Mouse (Mus musculus): ENCODE results near the gene Rapgef5. TPM values are rescaled to one million over a fixed set of nuclear protein-coding genes. Genes with fewer than 3 reads are reported as not detected.

Rapgef5 gene
- polyA plus RNA-seq, 1 experiment from 2014 or later, result 6.3 TPM

DNA sequence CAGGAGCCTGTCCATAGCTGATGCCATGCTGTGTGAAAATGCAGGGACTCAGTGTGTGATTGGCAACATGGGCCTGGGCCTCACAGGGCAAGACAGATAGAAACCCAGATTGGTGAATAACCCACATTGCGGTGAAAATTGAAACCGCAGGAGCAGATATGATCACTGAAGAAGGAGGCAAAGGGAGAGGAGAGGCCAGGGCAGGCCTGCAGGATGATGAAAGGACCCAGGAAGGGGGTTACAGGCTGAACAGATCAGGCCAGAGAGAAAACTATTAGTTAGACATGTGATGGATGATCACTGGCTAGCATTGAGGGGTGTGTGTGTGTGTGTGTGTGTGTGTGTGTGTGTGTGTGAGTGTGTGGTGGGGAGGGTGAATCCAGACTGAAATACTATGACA, 122.6 kb downstream of the Rapgef5 start:
- no peaks in the 10 kb centered on the region for H3K9me3 ChIP-seq (replicated peaks)
- H3K27me3 ChIP-seq (ENCODE audit: low read depth, poor library complexity, severe bottlenecking), result no peaks in the 10 kb centered on the region
- H3K4me1 ChIP-seq, result peaks cover 9% of the 10 kb centered on the region
- WGBS, result 76% methylated on average over 2 of the region's 2 CpGs
- H3K27ac ChIP-seq, result no peak overlapping the region; the same call in 1 of the 2 replicates
- H3K36me3 ChIP-seq, result no peaks in the 10 kb centered on the region
- H3K4me3 ChIP-seq, result no peak overlapping the region
- DNase-seq (ENCODE audit: low spot score), result no peak

DNA sequence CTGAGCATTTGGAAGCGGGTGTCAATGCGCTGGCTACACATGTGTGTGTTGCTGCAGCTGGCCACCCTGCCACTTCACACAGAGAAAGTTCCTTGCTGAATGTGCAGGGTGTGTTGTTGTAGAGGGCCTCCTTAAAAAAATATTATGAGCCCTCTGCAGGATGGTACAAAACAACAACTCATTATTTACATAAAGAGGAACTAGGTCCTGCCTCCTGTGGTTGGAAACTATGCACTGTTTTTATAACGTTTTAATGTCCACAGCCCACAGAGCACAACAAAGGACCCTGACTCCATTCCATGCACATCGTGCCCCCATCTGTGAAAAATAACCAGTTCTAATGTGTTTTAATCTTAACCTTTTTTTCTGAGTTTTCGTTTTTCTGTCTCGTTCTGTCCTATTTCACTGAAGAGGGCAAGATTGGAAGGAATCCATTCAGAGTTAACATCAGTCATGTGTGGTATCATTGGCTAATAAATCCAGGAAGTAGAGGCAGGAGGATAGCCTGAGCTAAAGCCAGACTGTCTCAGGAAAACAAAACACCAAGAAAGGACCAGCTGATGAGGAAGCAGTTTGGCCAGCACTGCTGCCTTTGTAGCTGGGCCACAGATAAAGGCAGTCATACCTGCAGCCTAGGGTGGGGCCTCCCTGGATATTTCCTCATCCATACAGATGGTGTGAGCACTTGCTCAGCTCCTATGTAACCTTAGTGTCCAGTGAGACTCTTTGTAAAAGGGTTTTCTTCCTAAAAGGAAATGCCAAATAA, 123.3 kb downstream of the Rapgef5 start:
- H3K27me3 ChIP-seq (ENCODE audit: low read depth, poor library complexity, severe bottlenecking), result no peaks in the 10 kb centered on the region
- H3K4me1 ChIP-seq, result peaks cover 9% of the 10 kb centered on the region
- H3K36me3 ChIP-seq, result no peaks in the 10 kb centered on the region
- no peak overlapping the region for H3K4me3 ChIP-seq
- no peak for DNase-seq (ENCODE audit: low spot score)
- H3K27ac ChIP-seq, result no peak overlapping the region
- H3K9me3 ChIP-seq (replicated peaks), result no peaks in the 10 kb centered on the region
- 82% methylated on average over 6 of the region's 6 CpGs for WGBS

DNA sequence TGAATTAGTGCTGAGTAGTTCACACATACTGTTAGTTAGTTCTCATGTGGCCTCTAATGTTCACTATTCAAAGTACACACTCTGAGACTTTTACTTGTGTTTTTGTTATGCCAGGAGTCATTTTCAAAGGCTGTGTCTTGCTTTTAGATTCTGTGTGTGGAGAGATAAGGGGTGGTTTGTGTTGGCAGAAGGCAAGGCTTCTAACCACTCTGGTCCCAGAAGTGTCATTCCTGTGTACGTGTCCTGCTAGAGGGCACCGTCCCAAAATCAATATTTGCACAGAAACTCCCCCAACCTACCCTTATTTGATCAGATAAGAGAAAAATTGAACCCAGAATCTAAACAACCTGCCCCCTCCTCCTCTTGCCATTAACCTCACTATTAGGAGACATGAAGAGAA, 126.2 kb downstream of the Rapgef5 start:
- H3K27me3 ChIP-seq (ENCODE audit: low read depth, poor library complexity, severe bottlenecking), result no peaks in the 10 kb centered on the region
- H3K4me3 ChIP-seq, result no peak overlapping the region
- no peak overlapping the region for H3K27ac ChIP-seq
- no peak for DNase-seq (ENCODE audit: low spot score)
- peaks cover 9% of the 10 kb centered on the region for H3K4me1 ChIP-seq
- 95% methylated on average over 2 of the region's 2 CpGs for WGBS
- H3K36me3 ChIP-seq, result no peaks in the 10 kb centered on the region
- H3K9me3 ChIP-seq (replicated peaks), result no peaks in the 10 kb centered on the region

DNA sequence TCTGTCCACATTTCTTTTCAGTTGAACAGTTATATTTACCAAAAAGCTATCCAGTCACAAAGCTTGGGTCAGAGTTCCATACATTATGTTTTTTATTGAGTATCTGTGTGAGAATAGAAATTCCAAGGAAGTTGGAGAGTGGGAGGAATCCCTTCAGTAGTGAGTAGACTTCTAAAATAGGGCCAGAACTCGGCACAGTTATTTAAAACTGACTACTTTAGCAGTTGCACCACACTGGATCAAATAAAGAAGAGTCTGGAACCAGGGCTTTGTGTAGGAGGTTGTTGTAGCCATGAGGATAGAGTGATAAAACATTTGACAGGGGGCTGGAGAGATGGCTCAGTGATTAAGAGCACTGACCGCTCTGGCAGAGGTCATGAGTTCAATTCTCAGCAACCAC, 129.5 kb downstream of the Rapgef5 start:
- H3K27ac ChIP-seq, result no peak overlapping the region
- H3K36me3 ChIP-seq, result no peaks in the 10 kb centered on the region
- H3K27me3 ChIP-seq (ENCODE audit: low read depth, poor library complexity, severe bottlenecking), result no peaks in the 10 kb centered on the region
- no peak for DNase-seq (ENCODE audit: low spot score)
- no peaks in the 10 kb centered on the region for H3K9me3 ChIP-seq (replicated peaks)
- H3K4me1 ChIP-seq, result no peaks in the 10 kb centered on the region
- 87% methylated on average over 2 of the region's 2 CpGs for WGBS
- H3K4me3 ChIP-seq, result no peak overlapping the region

DNA sequence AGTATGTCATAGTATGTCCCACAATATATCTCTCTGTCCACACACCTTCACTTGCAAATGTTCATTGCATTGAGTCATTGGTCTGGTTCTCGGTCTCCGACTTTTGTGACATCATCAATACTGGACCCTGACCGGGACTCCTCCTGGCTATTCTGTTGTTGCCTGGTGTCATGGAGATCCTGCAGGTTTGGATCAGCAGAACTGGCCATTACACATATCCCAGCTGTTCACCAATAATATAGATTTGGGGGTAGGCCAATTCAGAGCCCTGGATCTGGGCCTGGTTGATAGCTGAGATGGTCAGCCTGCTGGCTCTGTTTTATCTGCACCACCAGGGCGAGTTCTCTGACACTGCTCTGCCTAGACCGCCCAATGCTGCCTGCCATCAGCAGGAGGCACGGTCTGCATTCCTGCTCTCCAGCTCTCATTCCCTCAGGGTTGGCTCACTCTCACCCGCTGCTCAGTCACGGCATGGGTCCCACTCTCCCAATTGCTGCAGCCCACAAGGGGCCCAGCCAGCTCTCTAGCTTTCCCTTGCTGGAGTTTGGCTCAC, 137.7 kb downstream of the Rapgef5 start:
- 85% methylated on average over 8 of the region's 8 CpGs for WGBS
- Histone ChIP-seq H3K4me1 (peaks cover 5% of the 10 kb centered on the region; the same call in 1 of the 2 replicates), H3K27me3 (ENCODE audit: low read depth, poor library complexity, severe bottlenecking) (no peaks in the 10 kb centered on the region), H3K4me3 (no peak overlapping the region), H3K9me3 (replicated peaks) (no peaks in the 10 kb centered on the region), H3K36me3 (no peaks in the 10 kb centered on the region), H3K27ac (no peak overlapping the region)
- no peak for DNase-seq (ENCODE audit: low spot score)

DNA sequence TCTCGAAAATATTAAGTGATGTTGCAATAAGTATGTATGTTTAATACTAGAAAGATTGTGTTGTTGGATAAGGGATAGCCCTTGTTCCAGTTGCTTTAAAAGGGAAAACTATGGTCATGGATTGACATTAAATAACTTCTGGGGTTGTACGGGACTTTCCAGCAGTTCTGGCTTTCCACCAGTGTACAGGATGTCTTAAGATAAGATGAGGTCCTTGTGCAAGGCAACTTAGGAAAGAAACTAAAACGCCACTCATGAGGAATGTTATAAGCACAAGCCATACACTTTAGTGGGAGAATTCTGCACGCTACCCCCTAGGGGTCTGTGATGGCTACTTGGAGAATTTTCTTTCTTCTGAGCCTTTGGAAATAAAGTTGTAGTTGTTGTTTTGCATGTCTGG, 140.7 kb downstream of the Rapgef5 start:
- 87% methylated on average over 4 of the region's 4 CpGs for WGBS
- Histone ChIP-seq H3K9me3 (replicated peaks) (no peaks in the 10 kb centered on the region), H3K27me3 (ENCODE audit: low read depth, poor library complexity, severe bottlenecking) (no peaks in the 10 kb centered on the region), H3K4me1 (peaks cover 5% of the 10 kb centered on the region; the same call in 1 of the 2 replicates), H3K36me3 (no peaks in the 10 kb centered on the region), H3K27ac (no peak overlapping the region), H3K4me3 (no peak overlapping the region)
- no peak for DNase-seq (ENCODE audit: low spot score)

DNA sequence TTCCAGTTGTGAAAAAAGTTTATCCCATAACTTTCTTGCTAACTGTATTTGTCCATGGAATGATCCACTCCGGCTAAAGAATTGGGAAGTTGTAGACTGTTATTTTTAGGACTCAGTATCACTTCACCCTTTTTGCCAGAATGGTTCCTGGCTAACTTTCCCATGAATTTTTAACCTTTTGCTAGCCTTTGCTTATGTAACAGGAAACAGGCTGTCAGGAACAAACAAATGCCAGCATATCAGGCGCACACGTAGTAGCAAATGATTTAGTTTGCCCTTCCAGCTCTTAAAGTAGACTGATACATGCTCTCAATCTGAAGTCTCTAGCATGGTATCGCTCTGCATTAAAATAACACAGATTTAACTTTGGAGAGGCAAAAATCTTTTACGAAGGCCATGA, 141.5 kb downstream of the Rapgef5 start:
- peaks cover 5% of the 10 kb centered on the region; the same call in 1 of the 2 replicates for H3K4me1 ChIP-seq
- no peak overlapping the region for H3K4me3 ChIP-seq
- no peaks in the 10 kb centered on the region for H3K36me3 ChIP-seq
- no peak overlapping the region for H3K27ac ChIP-seq
- DNase-seq (ENCODE audit: low spot score), result no peak
- H3K9me3 ChIP-seq (replicated peaks), result no peaks in the 10 kb centered on the region
- H3K27me3 ChIP-seq (ENCODE audit: low read depth, poor library complexity, severe bottlenecking), result no peaks in the 10 kb centered on the region
- 79% methylated on average over 5 of the region's 5 CpGs for WGBS

DNA sequence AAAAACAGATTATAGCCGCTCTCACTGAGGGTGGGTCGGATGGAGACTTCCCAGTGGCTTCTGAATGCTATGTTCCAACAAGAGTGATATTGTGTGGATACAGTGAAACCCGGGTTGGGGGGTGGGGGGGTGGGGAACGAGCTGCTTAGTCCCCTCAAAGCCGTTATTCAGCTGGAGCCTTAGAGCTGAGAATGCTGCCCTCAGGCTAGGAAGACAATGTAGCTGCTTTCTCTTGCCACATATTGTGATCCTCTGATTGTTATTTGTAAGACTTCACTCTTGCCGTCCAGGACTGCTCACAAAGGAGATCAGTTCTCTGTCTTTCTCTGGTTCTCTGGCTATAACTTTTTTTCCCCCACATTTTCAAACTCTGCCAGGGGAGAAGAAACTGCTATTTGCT, 142.5 kb downstream of the Rapgef5 start:
- H3K27ac ChIP-seq, result no peak overlapping the region
- no peak overlapping the region for H3K4me3 ChIP-seq

DNA sequence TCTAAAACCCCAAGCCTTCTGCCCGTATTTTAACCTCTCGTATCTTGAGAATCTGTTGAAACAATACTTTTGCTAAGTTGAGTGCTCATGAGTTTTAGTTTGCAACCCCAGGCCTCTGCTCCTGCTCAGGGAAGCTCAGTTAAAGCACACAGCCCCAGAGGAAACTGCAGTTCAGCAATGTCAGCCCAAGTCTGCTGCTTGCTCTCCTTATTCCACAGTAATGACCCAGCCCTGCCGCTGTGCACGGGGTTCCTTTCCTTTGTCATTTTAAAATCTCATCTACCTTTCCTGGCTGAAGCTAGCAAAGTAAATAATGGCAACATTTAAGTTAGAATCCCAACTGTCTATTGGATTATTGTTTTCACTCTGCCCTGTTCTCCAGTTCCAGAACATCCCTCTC, 144.1 kb downstream of the Rapgef5 start:
- 48% methylated on average over 4 of the region's 4 CpGs for WGBS
- Histone ChIP-seq H3K36me3 (no peaks in the 10 kb centered on the region), H3K27me3 (ENCODE audit: low read depth, poor library complexity, severe bottlenecking) (no peaks in the 10 kb centered on the region), H3K27ac (no peak overlapping the region), H3K9me3 (replicated peaks) (no peaks in the 10 kb centered on the region), H3K4me1 (peaks cover 5% of the 10 kb centered on the region; the same call in 1 of the 2 replicates), H3K4me3 (no peak overlapping the region)
- no peak for DNase-seq (ENCODE audit: low spot score)

More for the DNA sequence above, 142.5 kb downstream of the Rapgef5 start:
- 61% methylated on average over 6 of the region's 6 CpGs for WGBS
- Histone ChIP-seq H3K27me3 (ENCODE audit: low read depth, poor library complexity, severe bottlenecking) (no peaks in the 10 kb centered on the region), H3K4me1 (peaks cover 5% of the 10 kb centered on the region; the same call in 1 of the 2 replicates), H3K36me3 (no peaks in the 10 kb centered on the region), H3K9me3 (replicated peaks) (no peaks in the 10 kb centered on the region)
- no peak for DNase-seq (ENCODE audit: low spot score)

DNA sequence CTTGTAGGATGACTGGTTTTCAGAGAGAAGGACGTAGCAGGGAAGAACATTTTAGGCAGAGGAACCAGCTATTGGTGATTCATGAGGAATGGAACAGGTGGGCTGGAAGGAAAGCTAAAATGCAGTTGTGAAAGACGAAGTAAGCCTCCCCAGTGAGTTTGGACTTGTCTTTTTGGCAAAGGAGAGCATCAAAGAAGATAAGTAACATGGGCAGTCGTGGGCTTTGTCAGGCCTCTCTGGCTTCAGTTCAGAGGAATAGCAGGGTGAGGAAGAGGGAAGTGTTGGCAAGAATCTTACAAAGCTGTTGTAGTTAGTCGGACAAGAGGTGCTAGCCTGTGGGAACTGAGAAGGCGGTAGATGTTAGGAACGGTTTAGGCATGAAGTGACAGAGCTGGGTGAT, 145.6 kb downstream of the Rapgef5 start:
- H3K4me1 ChIP-seq, result no peaks in the 10 kb centered on the region
- DNase-seq (ENCODE audit: low spot score), result no peak
- 85% methylated on average over 6 of the region's 6 CpGs for WGBS

DNA sequence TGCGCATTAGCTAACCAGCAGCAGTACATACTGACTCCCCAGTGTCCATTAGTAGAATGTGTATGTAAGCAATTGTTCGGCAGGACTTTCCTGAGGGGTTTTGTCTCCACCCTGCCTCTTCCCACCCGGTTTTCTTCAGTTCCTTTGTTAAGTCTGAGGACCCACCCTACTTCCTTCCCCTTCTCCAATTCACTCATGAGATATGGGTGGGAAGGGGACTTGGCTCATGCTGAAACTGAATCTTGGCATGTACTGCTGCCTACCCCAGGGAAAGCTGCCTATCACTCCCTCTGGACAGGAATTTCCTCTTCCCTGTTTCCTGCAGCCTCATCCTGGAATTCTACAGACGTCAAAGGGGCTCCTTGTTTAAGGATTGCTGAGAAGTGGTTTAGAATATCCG, 147.4 kb downstream of the Rapgef5 start:
- Histone ChIP-seq H3K4me3 (no peak overlapping the region), H3K27ac (no peak overlapping the region), H3K4me1 (peaks cover 16% of the 10 kb centered on the region), H3K27me3 (ENCODE audit: low read depth, poor library complexity, severe bottlenecking) (no peaks in the 10 kb centered on the region), H3K9me3 (replicated peaks) (no peaks in the 10 kb centered on the region), H3K36me3 (no peaks in the 10 kb centered on the region)
- DNase-seq (ENCODE audit: low spot score), result no peak
- WGBS, result 69% methylated on average over 5 of the region's 5 CpGs

More for the DNA sequence above, 145.6 kb downstream of the Rapgef5 start:
- Histone ChIP-seq H3K36me3 (no peaks in the 10 kb centered on the region), H3K9me3 (replicated peaks) (no peaks in the 10 kb centered on the region), H3K27me3 (ENCODE audit: low read depth, poor library complexity, severe bottlenecking) (no peaks in the 10 kb centered on the region), H3K4me3 (no peak overlapping the region), H3K27ac (no peak overlapping the region)

DNA sequence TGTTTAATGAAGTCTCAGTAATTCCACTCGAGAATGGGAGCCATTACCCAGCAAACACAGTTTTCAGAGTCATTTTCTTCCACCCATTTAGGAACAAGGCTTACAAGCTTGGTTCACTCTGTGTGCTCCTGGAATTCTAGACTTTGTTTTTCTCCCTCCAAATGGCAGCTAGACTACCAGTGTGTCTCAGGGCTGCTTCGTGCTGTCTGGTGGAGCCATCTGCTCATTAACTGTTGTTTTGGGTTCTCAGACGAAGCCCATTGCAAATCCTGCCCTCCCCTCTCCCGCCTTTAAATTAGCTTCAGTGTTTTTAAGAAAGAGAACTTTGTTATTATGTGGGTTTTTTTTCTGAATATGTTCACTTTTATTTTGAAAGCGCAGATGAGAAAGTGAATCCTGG, 148.4 kb downstream of the Rapgef5 start:
- H3K27me3 ChIP-seq (ENCODE audit: low read depth, poor library complexity, severe bottlenecking), result no peaks in the 10 kb centered on the region
- H3K4me1 ChIP-seq, result peaks cover 24% of the 10 kb centered on the region
- no peak for DNase-seq (ENCODE audit: low spot score)
- H3K9me3 ChIP-seq (replicated peaks), result no peaks in the 10 kb centered on the region
- H3K27ac ChIP-seq, result no peak overlapping the region
- H3K36me3 ChIP-seq, result no peaks in the 10 kb centered on the region
- WGBS, result 71% methylated on average over 5 of the region's 5 CpGs
- H3K4me3 ChIP-seq, result no peak overlapping the region

DNA sequence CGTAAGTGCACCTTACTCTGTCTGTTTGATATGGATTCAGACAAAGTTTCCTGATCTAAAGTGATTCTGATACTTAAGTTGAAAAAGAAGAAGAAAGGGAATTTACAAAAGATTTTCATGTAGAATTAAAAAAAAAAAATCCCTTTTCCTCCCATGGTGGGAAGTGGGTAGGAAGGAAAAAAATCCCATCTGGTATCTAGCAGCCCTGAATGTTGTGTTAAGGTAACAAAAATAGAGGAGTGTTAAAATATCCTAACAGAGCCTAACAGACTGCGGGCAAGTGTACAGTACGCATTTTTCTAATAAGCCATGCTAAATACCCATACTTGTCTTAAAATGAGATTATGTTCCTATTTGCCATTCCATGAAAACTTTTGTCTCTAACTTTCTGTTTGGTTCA, 150.1 kb downstream of the Rapgef5 start:
- Histone ChIP-seq H3K36me3 (no peaks in the 10 kb centered on the region), H3K9me3 (replicated peaks) (no peaks in the 10 kb centered on the region), H3K27me3 (ENCODE audit: low read depth, poor library complexity, severe bottlenecking) (no peaks in the 10 kb centered on the region), H3K4me1 (peaks cover 28% of the 10 kb centered on the region), H3K4me3 (no peak overlapping the region), H3K27ac (no peak overlapping the region)
- no peak for DNase-seq (ENCODE audit: low spot score)
- WGBS, result over 99% methylated on average over 3 of the region's 3 CpGs

All from limb, embryonic 10.5 days (tissue).